Mouse (Mus musculus): ENCODE measurements around the gene Ppp1r1a. TPM values are rescaled to one million over a fixed set of nuclear protein-coding genes. Genes with fewer than 3 reads are reported as not detected.

Gene Ppp1r1a
- under 1 TPM in 1 of 2 experiments, not detected in 1; 0.82 TPM for polyA plus RNA-seq (2017; shearing (Covaris generic))

GRCm38 (mm10) chr15:103537822-103538213, at the start of gene Ppp1r1a:
Ppp1r1a (minus strand) TSS chr15:103538003.

GRCm38 (mm10) chr15:103564981-103565380, 27.2 kb upstream of the Ppp1r1a start, which contains the start of gene Glycam1:
Glycam1 (minus strand) TSS chr15:103565081.

GRCm38 (mm10) chr15:103502435-103503250, 35.2 kb downstream of the Ppp1r1a start, which contains the start of gene Pde1b:
Pde1b (plus strand) TSS chr15:103503034.

Other genes with a start within 250 kb of the Ppp1r1a start
- gene Gpr84, start 227.4 kb downstream of the Ppp1r1a start, polyA plus RNA-seq (2017; shearing (Covaris generic)), result not detected
- gene Zfp385a, start 197.9 kb downstream of the Ppp1r1a start, polyA plus RNA-seq (2017; shearing (Covaris generic)), result under 1 TPM in 1 of 2 experiments, not detected in 1; 0.45 TPM
- gene Itga5, start 171.2 kb downstream of the Ppp1r1a start, polyA plus RNA-seq (2017; shearing (Covaris generic)), result 1 to 10 TPM; 4.4 to 6.0 TPM
- gene Gtsf1, start 107.5 kb downstream of the Ppp1r1a start, polyA plus RNA-seq (2017; shearing (Covaris generic)), result not detected
- not detected for gene Gtsf2, start 89.5 kb downstream of the Ppp1r1a start, polyA plus RNA-seq (2017; shearing (Covaris generic))
- 100 to 1,000 TPM; 130 to 134 TPM for gene Nckap1l, start 84.2 kb downstream of the Ppp1r1a start, polyA plus RNA-seq (2017; shearing (Covaris generic))
- 1 to 10 TPM; 6.6 to 7.0 TPM for gene Pde1b, start 35.0 kb downstream of the Ppp1r1a start, polyA plus RNA-seq (2017; shearing (Covaris generic))
- gene Glycam1, start 27.1 kb upstream of the Ppp1r1a start, polyA plus RNA-seq (2017; shearing (Covaris generic)), result 1 to 10 TPM in 1 of 2 experiments, under 1 TPM in 1; 0.35 to 3.2 TPM
- not detected for gene Mucl1, start 217.5 kb upstream of the Ppp1r1a start, polyA plus RNA-seq (2017; shearing (Covaris generic))

Data from inflammation-experienced regulatory T-cells (primary cell).